Mouse (Mus musculus): ENCODE data around the gene Tmem220.
"Not testable (repeated sequence)": the region's sequence is repeated elsewhere in the genome, so short reads cannot be mapped to it uniquely, and the experiment has no call there.

The Tmem220 gene

GRCm38 (mm10) chr11:67019711-67020475 is 5.1 kb upstream of the Tmem220 start:
- DNase-seq: no peak

GRCm38 (mm10) chr11:67020948-67021347 is 4.0 kb upstream of the Tmem220 start:
- DNase-seq: peak; percentile 69

GRCm38 (mm10) chr11:67022354-67023115 is 2.4 kb upstream of the Tmem220 start:
- DNase-seq: no peak

- DNase-seq: not testable (repeated sequence)
Measured at GRCm38 (mm10) chr11:67023191-67023590, 1.8 kb upstream of the Tmem220 start.

- DNase-seq: no peak
Measured at GRCm38 (mm10) chr11:67023802-67024340, 1.1 kb upstream of the Tmem220 start.

GRCm38 (mm10) chr11:67030904-67031602 is 6.1 kb downstream of the Tmem220 start:
- DNase-seq: no peak

GRCm38 (mm10) chr11:67031603-67031915 is 6.6 kb downstream of the Tmem220 start:
- DNase-seq: no peak

- no peak for DNase-seq
Measured at GRCm38 (mm10) chr11:67034775-67035485, 10.0 kb downstream of the Tmem220 start.

- no peak for DNase-seq
Measured at GRCm38 (mm10) chr11:67036229-67036628, 11.3 kb downstream of the Tmem220 start.

- no peak for DNase-seq
Measured at GRCm38 (mm10) chr11:67036892-67037291, 11.9 kb downstream of the Tmem220 start.

- no peak for DNase-seq
Measured at GRCm38 (mm10) chr11:67039799-67040198, 14.8 kb downstream of the Tmem220 start.

GRCm38 (mm10) chr11:67040483-67040882 is 15.5 kb downstream of the Tmem220 start:
- DNase-seq: no peak

- no peak for DNase-seq
Measured at GRCm38 (mm10) chr11:67043007-67043406, 18.1 kb downstream of the Tmem220 start.

GRCm38 (mm10) chr11:67044959-67045358 is 20.0 kb downstream of the Tmem220 start:
- no peak for DNase-seq

- DNase-seq: no peak
Measured at GRCm38 (mm10) chr11:67047199-67047598, 22.2 kb downstream of the Tmem220 start.

- DNase-seq: no peak
Measured at GRCm38 (mm10) chr11:67048496-67048895, 23.5 kb downstream of the Tmem220 start.

GRCm38 (mm10) chr11:67049256-67049655 is 24.3 kb downstream of the Tmem220 start:
- no peak for DNase-seq

GRCm38 (mm10) chr11:67051676-67052320 is 26.8 kb downstream of the Tmem220 start:
- DNase-seq: no peak

GRCm38 (mm10) chr11:67052321-67052952 is 27.5 kb downstream of the Tmem220 start, which contains the start of the genes Adprm and Sco1:
Adprm (minus strand) TSS chr11:67052594.
Sco1 (plus strand) TSS chr11:67052670.
- DNase-seq: peak; percentile 85

- DNase-seq: no peak
Measured at GRCm38 (mm10) chr11:67054754-67055365, 29.9 kb downstream of the Tmem220 start.

- DNase-seq: no peak
Measured at GRCm38 (mm10) chr11:67061311-67061710, 36.4 kb downstream of the Tmem220 start.
